Mouse (Mus musculus) lung, postnatal 10 days (tissue): Measurements from ENCODE around the gene 4932414N04Rik.
"Not testable (repeated sequence)": the region's sequence is repeated elsewhere in the genome, so short reads cannot be mapped to it uniquely, and the experiment has no call there.

Source experiments
- DNase-seq: peaks from one replicate; pipeline ENCODE4 v3.0.0; 2021

4932414N04Rik gene

DNA sequence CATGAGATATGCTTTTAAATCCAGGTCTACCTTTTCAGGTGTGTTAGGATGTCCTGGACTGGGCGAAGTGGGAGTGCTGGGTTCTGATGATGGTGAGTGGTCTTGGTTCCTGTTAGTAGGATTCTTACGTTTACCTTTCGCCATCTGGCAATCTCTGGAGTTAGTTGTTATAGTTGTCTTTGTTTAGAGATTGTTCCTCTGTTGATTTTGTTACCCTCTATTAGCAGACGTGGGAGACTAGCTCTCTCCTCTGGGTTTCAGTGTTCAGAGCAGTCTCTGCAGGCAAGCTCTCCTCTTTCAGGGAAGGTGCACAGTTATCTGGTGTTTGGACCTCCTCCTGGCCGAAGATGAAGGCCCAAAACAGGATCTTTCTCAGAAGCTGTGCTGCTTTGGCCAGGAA lies at the start of gene 4932414N04Rik:
Gene 4932414N04Rik, plus strand, starts transcription at position 301 of the 400 bp plus-strand sequence.
- not testable (repeated sequence) for DNase-seq

DNA sequence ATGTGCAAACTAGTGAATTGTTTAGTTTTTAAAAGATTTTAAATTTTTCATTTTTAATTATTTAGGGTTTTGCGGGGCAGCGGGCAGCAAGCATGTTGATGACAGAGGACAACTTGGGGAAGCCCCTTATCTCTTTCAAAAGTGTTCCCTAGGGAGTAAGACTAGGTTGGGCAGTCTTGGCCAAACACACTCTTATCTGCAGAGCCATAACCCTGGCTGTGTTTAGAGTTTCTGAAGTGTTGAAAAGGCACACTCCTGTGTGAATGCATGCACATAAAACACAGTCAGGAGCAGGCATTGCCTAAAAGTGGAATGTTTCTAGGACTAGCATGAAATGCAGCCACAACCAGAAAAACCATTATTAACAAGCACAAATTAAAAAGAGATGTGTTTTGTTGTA lies 75.9 kb downstream of the 4932414N04Rik start:
- no peak for DNase-seq

DNA sequence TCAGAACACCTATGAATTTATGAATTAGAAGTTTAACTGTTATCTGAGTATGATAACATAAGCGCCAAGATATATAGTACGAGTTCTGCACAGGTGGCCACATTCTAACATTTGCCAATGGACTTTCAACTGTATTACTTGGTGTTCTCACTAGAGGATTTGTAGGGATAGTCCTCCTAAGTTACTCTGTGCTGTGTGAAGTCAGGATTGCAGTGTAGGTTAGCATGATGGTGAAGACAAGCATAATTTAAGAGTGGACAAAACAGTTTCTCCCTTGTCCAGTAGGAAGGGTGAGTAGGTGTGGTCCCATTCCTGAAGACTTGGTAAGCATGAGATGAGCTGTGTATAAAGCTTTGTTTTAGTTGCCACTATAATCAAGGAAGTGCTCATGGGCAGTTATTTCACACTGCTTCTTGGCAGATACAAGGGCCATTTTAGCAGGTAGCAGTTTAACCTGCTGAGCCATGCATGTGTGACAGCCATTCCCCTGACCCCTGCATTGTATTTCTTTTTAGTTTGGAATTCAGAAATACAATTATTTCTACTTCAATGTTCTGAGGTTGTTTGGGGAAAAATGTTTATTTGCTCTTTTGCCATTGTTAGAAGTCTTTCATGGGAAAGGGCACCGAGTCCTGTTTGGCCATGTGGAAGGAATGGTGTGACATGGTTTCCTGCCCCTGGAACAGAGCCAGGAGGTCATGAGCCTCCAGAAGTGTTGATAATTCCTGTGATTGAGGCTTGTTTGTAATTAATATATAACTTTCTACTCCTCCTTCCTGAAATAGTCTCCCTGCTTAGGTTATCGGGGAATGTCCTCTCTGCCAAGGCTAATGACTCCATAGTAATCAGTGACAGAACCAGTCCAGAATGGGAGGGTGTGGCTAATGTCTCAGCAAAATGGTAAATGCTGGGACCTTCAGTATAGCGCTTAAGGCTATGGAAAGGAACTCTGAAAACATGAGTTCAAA lies 83.8 kb downstream of the 4932414N04Rik start:
- no peak for DNase-seq

DNA sequence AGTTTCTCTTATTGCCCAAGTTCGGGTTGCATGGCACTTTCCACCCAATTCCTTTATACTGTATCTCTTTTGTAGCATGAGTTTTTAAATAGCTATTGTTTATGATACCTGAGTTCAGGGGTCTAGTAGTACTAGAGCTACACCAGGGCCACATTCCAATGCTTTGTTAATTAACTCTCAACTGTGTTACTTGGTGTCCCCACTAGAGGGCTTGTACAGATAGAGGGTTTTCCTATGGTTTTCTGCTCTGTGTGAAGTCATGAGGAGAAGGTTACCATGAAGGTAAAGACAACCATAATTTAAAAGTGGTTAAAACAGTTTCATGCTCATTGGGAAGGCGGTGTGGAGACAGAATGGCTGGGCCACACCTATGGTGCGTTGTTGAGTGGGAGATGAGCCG lies 88.3 kb downstream of the 4932414N04Rik start:
- DNase-seq: peak; percentile 15

DNA sequence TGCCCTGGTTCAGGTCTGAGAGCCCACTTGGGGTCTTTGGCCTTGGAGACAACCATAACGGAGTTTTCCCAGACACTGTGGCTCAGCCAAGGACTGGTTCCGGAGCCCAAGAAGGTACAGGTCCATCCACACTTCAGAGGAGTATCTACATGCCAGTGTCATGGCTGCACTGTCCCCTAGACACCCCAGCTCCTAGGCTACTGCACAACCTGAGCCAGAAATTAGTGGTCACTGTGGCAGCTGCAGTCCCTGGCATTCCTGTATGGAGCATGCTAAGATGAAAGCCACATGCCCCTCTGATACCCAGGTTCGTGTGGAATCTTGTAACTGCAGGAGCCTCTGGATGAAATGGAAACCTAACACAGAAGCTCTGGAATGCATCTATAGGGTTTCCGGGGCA lies 99.9 kb downstream of the 4932414N04Rik start:
- no peak for DNase-seq

DNA sequence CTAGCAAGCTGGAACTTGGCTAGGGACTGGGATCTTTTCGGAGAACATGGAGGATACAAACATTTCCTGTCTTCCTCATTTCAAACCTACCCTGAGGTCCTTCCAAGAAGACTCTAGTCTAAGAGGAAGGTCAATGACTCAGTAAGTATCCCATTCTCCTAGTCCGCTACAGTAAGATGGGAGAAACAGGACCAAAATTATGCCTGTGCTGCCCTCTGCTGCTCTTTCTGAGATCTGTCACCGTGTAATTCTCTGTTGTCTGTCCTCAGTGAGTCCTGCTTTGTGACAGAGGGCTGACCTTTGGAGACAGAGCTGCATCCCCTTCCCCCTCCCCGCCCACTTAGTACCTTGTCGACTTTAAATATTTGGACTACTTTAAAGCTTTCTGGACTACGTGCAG lies 100.5 kb downstream of the 4932414N04Rik start:
- DNase-seq: peak; percentile 27

DNA sequence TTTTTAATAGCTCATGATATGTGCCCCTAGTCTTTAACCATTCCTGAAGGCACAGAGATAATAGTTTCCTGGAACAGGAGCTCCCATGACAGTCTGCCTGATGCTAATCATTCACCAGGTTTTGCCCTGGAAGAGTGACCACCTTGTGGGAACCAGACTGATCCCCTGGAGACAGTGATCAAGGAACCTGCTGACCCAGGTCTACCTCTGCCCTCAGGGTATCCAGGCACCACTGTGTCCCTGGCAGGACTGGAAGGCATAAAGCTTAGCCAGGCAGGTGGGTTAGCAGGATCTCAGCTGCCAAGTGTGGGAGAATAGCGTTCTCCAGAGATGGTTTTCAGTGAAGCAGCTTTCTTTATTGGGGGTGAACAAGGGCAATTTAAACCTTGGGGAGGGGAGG lies 109.1 kb downstream of the 4932414N04Rik start:
- no peak for DNase-seq

DNA sequence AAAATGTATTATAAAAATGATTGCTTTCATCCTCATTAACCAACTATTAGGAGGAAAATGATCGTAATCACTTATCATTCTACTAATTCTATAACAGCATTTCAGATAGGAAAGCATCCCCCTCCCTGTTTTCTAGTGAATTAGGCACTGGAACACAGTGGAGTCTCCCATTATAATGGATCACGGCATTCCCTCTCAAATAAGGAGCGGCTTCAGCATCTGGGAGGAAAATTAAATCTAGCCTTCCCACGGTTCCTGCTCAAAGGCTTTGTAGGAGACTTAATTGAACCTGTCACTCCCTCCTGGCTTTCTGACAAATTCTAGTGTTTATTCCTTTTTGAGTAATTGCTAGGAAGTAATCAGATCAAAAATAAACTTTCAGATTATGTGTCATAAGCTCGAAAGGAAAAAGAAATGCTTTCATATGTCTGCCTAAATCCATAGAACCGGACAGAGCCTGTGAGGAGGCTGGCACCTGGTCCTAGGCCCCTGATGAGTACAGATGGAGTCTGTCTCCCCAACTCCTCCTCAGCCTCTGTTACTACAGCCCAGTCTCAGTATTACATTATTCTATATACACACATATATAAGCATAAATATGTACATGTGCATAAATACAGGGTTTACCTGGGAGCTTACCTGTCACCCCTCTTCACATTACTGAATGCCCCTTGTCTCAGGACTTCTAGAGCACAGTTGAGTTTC lies 111.1 kb downstream of the 4932414N04Rik start:
- DNase-seq: no peak

DNA sequence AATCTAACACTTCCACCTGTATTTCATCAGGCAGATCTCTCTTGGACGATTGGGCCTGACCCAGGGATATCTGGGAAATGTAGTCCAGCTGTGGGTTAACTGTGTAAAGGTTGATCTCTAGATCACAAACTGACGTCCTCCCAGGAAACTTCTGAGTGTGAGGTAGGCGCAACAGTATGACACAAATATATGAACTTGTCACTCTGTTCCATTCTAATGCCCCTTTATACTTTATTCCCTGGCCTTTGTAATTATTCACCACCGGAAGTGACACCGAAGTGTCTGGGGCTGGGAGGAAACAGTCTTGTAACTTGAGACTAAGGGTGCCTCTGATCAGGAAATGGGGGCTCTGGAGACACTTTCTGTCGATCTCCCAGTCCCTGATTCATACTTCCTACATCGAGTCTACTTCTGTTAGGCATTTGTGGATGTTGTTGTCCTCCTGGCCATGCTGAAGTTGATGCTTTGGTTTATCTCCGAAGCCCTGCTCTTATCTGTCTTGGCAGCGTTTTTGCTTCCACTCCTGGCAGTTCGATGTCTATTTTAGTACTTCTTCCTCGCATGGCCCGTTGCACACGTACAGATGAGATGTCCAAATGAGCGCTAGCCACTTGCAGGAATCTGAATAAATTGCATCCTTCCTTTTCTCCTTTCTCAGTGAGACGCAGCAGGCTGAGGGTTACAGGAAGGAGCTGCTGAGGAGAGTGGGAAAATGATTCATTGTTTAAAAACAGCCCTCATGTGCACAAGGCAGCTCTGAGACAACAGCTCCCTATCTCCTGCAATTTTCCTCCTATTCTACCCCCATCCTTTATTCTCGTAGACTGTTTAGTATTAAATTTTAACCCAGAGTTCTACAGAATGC lies 126.2 kb downstream of the 4932414N04Rik start:
- DNase-seq: no peak

DNA sequence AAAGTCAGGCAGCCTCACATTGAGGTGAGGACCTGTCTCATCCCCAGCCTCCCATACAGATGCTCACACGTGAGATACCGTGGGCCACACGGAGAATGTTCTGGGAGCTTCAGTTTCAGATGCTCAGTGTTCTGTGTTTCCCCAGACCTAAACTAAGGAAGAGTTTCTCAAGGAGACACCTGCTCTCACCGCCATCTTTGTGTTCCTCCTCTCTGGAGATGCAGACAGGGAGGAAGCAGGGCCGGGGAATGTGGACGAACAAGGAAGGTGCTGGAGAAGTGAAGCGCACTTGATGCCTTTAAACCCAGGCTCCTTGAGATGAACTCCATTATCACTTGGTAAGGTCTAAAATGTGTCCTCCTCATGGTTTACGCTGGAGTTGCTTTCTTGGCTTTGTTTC lies 127.4 kb downstream of the 4932414N04Rik start:
- DNase-seq: not testable (repeated sequence)

DNA sequence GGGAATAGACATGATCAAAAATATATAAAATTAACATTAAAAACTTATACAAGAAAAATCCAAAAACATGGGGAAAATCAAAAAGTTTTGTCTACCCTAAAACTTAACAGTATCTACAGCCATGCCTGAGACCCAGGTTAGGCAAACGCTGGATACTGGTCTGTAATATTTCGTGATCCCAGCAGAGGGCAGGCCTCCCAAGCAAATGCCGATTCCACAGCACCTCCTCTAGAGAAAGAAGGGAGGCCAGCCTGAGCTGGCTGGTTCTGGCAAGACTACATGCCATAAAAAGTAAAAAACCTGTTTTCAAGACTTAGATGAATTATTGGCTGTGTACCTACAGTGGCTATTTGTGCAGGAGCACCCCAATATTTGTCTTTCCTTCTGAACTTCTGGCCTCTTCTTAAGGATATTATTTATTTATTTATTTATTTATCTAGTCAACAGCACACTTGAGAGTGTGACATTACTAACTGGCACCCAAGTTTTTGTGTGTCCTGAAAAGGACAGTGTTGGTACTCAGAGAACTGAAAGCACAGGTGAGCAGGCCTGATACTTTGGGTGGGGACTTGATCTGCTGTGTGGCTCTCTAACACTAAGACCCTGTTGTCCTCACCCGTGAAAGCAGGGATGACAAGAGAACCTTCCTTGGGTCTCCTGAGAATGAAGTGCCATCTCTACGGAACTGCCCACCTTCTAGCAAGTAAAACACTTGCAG lies 128.6 kb downstream of the 4932414N04Rik start:
- peak; percentile 88 for DNase-seq

DNA sequence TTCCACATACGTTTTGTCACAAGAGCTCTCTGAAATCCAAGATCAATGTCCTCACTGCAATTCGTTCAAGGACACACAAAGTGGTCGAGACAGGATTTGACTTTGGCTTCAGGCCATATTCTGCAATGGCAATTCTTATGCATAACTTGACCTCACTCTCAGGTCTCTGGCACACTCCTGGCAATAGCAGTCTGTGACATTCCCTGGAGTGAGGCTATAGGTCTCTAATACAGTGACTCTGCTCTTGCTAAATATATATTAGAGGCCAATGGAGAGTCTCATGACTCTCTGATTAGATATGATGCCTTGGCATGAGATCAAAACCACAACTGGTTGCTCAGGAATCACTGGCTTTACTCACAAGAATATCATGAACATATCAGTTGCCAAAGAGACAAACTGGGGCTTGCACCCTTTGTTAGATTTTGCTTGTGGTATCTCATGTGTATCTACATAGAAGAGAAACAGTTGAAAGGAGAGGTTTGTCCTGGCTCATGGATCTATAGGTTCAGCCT lies 130.9 kb downstream of the 4932414N04Rik start:
- DNase-seq: no peak

DNA sequence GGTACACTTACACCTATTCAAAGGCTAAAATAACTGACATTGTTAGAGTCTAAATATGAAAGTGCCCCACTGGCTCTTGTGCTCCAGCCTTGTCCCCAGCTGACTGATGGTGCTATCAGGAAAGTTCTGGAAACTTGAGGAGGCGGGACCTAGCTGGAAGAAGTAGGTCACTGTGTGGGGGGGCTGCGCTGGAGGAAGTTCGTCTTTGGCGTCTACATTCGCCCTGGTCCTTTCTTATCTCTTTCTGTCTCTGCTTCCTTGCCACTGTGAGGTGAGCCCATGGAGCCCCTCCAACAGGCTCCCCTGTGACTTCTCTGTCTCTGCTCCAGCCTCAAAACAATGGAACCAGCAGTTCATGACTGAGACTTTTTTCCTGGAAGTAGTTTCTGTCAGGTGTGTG lies 136.0 kb downstream of the 4932414N04Rik start:
- DNase-seq: no peak

DNA sequence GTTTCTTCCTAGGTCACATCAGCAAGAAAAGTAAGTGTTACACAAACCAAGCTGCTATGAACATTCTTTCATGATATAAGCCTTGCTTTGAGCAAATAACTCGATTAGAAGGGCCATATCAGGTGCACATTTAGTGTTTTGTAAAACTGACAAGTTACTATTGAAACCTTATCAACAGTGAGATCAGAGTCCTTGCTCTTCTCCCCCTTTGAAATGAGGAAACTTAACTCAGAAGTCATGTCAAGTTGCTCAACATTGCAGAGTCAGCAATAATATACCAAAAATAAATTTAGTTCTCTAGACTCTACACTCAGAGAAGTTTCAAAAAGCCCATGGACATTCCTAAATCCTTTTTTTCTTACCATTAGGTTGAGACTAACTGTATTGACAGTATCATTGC lies 137.2 kb downstream of the 4932414N04Rik start:
- DNase-seq: no peak

DNA sequence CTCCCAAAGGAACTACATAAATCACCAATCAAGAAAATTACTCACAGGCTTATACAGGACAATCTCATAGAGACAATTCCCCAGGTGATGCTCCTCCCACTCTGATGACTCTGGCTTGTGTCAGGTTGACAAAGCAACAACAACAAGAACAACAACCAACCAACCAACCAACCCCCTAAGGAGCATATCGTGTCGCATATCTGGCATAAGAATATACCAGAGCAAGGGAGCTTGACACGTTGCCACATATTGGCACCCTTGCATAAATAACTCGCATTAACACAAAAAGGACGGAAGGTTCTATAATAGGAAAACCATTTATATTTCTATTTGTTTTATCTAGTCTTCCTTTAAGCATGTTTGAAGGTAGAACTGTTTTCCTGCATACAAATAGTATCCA lies 137.9 kb downstream of the 4932414N04Rik start:
- no peak for DNase-seq

DNA sequence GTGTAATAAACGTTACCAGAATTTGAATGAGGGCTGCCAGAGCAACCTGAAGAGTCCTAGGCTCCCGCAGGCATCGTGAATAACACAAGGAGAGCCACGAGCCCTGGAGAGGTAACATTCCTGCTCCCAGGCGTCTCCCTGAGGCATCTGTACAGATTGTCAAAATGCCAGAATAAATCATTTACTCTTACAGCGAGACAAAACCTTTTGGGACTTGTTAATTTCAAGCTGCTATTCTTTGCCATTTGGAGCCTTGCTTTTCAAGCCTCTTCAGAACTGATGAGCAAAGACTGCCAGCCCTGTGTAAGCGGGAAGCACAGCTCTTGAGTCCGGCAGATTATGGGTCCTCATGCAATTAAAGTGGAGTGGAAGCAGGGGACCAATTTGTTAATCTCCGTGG lies 138.3 kb downstream of the 4932414N04Rik start:
- DNase-seq: no peak

DNA sequence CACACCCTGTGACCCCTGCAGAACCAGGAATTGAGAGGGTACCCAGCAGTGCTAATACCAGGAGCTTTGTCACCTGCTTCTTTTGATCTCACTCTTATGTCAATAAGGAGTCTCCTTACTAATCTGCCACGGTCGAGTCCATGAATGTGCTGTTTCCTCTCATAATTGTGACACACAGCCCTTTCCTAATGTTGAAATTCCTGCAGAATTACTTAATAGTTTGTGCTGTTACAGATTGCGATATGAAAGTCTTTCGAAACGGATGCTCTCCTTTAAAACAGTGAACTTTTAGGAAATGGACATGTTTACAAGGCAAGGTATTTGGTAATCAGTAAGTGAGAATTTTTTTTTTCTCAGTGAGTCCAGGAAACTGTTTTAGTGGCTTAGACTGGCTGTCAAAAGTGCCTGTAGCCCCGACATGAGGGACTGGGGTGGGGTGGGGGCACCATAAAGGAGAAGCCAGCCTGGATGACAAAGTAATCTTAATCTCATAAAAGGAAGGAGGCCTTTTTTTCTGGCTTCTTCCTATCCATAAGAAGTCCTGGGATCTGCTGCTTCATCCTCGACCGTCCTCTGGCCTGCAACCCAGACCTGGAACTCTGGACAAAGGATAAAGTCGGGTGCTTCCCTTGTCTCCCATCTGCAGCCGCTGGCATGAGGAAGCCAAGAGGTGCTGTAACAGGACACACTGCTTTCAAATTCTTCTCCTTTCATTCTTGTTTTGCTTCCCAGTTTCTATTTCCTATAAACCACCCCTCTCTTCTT lies 139.9 kb downstream of the 4932414N04Rik start:
- peak; percentile 29 for DNase-seq

DNA sequence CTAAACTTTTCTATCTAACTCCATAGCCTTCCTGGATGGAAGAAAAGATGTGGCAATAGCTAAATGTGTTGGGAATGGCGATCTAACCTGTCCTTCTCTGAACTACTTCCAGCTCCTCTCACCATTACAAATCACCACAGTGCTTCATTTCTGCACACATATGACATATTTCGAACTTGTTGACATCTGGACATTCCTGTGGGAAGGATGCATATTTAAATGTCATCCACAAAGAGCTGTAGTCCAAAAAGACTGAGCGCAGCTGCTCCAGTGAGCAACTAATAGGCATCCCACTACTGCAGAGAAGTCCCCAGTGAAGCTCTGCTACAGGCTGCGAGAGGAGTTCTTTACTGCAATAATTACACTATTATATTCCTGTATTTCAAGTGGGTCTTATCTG lies 140.8 kb downstream of the 4932414N04Rik start:
- DNase-seq: no peak
